Mouse (Mus musculus): ENCODE measurements at regions not wholly inside any gene's neighbourhood (a gene's known extent, or its start where the extent isn't known, plus 50 kb on each side); places are given as distances from the start of the nearest gene placed in this dataset.
"Not testable (repeated sequence)": the region's sequence is repeated elsewhere in the genome, so short reads cannot be mapped to it uniquely, and the experiment has no call there.

DNA sequence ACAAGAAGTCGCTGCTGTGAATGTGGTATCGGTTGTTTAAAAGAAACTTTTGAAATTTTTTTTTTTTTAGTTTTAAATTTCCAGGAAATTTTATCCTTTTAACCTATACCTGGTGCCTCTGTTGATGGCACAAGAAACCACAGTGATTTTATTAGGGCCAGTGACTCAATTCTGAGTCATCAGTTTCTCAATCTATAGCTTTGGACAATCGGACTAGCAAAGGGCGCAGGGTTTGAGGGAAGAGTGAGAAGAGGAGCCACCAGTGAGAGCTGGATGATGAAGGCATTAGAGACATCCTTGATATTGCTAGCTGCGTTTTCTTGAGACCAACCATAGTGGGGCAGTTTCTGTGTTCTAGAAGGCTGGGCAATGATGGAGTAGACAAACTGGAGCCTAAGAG lies 55.4 kb upstream of the Il33 start:
- ATAC-seq (no peak), DNase-seq (ENCODE audit: low read depth, low spot score) (no peak)
- ChIA-PET CTCF (interaction anchor here (1.0 to 2.0 kb wide), 2 partner anchors 10 to 16 kb away, joined by 3 to 7 read pairs; no protein-coding TSS in a partner anchor), POLR2A (interaction anchor here (0.7 to 1.0 kb wide), 3 partner anchors 25 to 1108 kb away, joined by 3 to 4 read pairs (median 3); no protein-coding TSS in a partner anchor)
- TF ChIP-seq CTCF (IDR thresholded peaks at IDR 0.05), result no peak
- H3K27me3 ChIP-seq, result peaks cover 6% of the 10 kb centered on the region
- in situ Hi-C loops (cut with MboI; ENCODE audit: low pct_unique_long_range_greater_than_20kb), result no loop called here

DNA sequence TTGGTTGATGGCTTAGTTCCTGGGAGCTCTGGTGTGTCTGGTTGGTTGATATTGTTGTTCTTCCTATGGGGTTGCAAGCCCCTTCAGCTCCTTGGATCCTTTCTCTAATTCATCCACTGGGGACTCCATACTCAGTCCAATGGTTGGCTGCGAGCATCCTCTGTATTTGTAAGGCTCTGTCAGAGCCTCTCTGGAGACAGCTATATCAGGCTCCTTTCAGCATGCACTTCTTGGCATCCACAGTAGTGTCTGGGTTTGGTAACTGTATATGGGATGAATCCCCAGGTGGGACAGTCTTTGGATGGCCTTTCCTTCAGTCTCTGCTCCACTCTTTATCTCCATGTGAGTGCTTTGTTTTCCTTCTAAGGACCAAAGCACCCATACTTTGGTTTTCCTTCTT lies 55.9 kb upstream of the Ranbp6 start:
- ATAC-seq; H3K27me3 ChIP-seq; in situ Hi-C loops (cut with MboI; ENCODE audit: low pct_unique_long_range_greater_than_20kb); DNase-seq (ENCODE audit: low read depth, low spot score): not testable (repeated sequence)
- POLR2A ChIA-PET, result interaction anchor here (0.7 to 1.0 kb wide), 2 partner anchors 26 to 1107 kb away, joined by 3 to 4 read pairs; no protein-coding TSS in a partner anchor
- CTCF ChIA-PET, result interaction anchor here (2.0 kb wide), 1 partner anchor 9 kb away, joined by 7 read pairs; no protein-coding TSS in a partner anchor

DNA sequence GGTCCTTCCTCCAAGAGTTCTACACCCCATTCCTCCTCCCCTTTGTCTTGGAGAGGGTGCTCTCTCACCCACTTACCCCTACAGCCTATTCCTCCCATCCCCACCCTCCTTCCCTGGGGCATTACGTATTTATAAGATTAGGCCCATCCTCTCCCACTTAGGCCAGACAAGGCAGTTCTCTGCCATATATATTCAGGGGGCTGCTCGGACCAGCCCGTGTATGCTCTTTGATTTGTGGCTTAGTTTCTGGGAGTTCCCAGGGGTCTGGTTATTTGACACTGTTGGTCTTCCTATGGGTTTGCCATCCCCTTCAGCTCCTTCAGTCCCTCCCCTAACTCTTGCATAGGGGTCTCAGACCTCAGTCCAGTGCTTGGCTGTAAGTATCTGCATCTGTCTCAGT lies 54.0 kb upstream of the Ranbp6 start:
- no peak for DNase-seq (ENCODE audit: low read depth, low spot score)
- ATAC-seq, result no peak
- POLR2A ChIA-PET, result no interaction called here
- H3K27me3 ChIP-seq, result peaks cover 6% of the 10 kb centered on the region
- TF ChIP-seq CTCF (IDR thresholded peaks at IDR 0.05), result no peak
- CTCF ChIA-PET, result no interaction called here
- in situ Hi-C loops (cut with MboI; ENCODE audit: low pct_unique_long_range_greater_than_20kb), result no loop called here

DNA sequence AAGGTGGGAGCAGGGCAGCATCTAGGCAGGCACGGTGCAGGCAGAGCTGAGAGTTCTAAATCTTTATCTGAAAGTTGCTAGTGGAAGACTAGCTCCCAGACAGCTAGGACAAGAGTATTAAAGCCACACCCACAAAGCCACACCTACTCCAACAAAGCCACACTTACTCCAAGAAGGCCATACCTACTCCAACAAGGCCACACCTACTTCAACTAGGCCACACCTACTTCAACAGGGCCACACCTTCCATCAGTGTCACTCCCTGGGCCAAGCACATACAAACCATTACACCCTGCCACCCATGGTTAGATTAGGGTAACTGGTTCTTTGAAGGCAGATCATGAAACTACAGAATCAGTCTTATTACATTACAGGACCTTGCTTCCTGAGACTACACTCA lies 52.4 kb upstream of the Ranbp6 start:
- ChIA-PET POLR2A (no interaction called here), CTCF (interaction anchor here (1.5 kb wide), 1 partner anchor 9 kb away, joined by 3 read pairs; no protein-coding TSS in a partner anchor)
- no peak for DNase-seq (ENCODE audit: low read depth, low spot score)
- no peak for ATAC-seq
- TF ChIP-seq CTCF (IDR thresholded peaks at IDR 0.05), result no peak
- H3K27me3 ChIP-seq, result peaks cover 13% of the 10 kb centered on the region
- in situ Hi-C loops (cut with MboI; ENCODE audit: low pct_unique_long_range_greater_than_20kb), result no loop called here

DNA sequence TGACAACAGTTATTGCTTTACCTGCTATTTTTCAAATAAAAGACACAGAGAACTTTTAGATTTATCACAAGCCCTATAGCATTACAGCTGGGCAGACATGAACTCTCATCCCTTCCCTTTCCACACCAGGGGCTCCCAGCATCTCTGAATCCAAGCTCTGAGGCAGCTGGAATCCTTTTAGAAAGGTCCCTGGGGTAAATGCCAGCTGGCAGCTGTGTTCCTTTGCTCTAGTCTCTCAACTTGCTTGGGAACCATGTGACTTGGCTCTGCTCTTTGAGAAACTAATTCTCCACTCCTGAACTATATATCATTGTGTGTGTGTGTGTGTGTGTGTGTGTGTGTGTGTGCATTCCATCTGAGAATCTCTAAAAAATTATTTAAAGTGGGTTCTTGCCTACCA lies 50.0 kb upstream of the Ranbp6 start:
- DNase-seq (ENCODE audit: low read depth, low spot score) (no peak), ATAC-seq (no peak)
- in situ Hi-C loops (cut with MboI; ENCODE audit: low pct_unique_long_range_greater_than_20kb), result no loop called here
- H3K27me3 ChIP-seq, result peaks cover 8% of the 10 kb centered on the region
- ChIA-PET CTCF (interaction anchor here (1.0 kb wide), 1 partner anchor 36 kb away, joined by 3 read pairs; no protein-coding TSS in a partner anchor), POLR2A (no interaction called here)
- no peak for TF ChIP-seq CTCF (IDR thresholded peaks at IDR 0.05)

All from Patski (cell line).